Mouse (Mus musculus) kidney, embryonic 16.5 days (tissue): Measurements from ENCODE around the gene Pdia4. TPM values are rescaled to one million over a fixed set of nuclear protein-coding genes. Genes with fewer than 3 reads are reported as not detected.

Source experiments
- ATAC-seq: fragments of 200-750 bp; cut with Nextera tagmentation; 2 replicates; pipeline ENCODE4 v1.8.0; 2017; ENCODE audit warnings: moderate TSS enrichment; ENCODE audit not compliant: low FRiP score, low TSS enrichment
- H3K27ac ChIP-seq: fragments of 300-500 bp; sonication (generic); 2 replicates; pipeline ENCODE4 v1.5.1; 2014; ENCODE audit warnings: low read length
- H3K27me3 ChIP-seq: fragments of 300-500 bp; sonication (generic); 2 replicates; pipeline ENCODE4 v1.6.1; 2014; ENCODE audit warnings: low read length, control low read depth, mixed read lengths; ENCODE audit not compliant: insufficient read depth
- H3K36me3 ChIP-seq: fragments of 300-500 bp; sonication (generic); 2 replicates; pipeline ENCODE4 v1.6.1; 2014; ENCODE audit warnings: low read length, control low read depth, mixed read lengths; ENCODE audit not compliant: insufficient read depth
- H3K4me1 ChIP-seq: fragments of 300-500 bp; sonication (generic); 2 replicates; pipeline ENCODE4 v1.6.1; 2014; ENCODE audit warnings: low read length, control low read depth, mixed read lengths; ENCODE audit not compliant: insufficient read depth
- H3K4me2 ChIP-seq: fragments of 300-500 bp; sonication (generic); replicated peaks from 2 replicates; pipeline ENCODE4 v1.6.1; 2014; ENCODE audit warnings: low read depth, low read length
- H3K4me3 ChIP-seq: fragments of 300-500 bp; sonication (generic); 2 replicates; pipeline ENCODE4 v1.5.1; 2014; ENCODE audit warnings: mild to moderate bottlenecking, low read length
- H3K9ac ChIP-seq: fragments of 300-500 bp; sonication (generic); replicated peaks from 2 replicates; pipeline ENCODE4 v1.6.1; 2014; ENCODE audit warnings: low read length
- H3K9me3 ChIP-seq: fragments of 300-500 bp; sonication (generic); 2 replicates; pipeline ENCODE4 v1.6.1; 2016; ENCODE audit warnings: low read length, control low read depth
- WGBS: fragments of 180-500 bp; shearing (Covaris S2); extraction: QIAGEN DNeasy Blood & Tissue Kit; methylation state at CpG from one replicate; pipeline ENCODE4 v1.1.7; 2014; 5-methylcytosine and 5-hydroxymethylcytosine counted together
- polyA plus RNA-seq: library from polyadenylated mRNA; unstranded; fragments of >200 nt; fragmentation: Nextera tagmentation; extraction: Ambion mirVana; gene quantifications from 2 replicates; pipeline ENCODE4 v1.2.1, GENCODE M21; 2015

The Pdia4 gene
- polyA plus RNA-seq, 1 experiment from 2014 or later, result 397 TPM

GRCm38 (mm10) chr6:47816151-47816550, 2.9 kb upstream of the Pdia4 start:
- Histone ChIP-seq H3K27ac (no peak overlapping the region), H3K4me2 (no peak overlapping the region), H3K9ac (no peak overlapping the region), H3K9me3 (no peaks in the 10 kb centered on the region), H3K27me3 (no peaks in the 10 kb centered on the region), H3K4me3 (no peak overlapping the region), H3K36me3 (peaks cover 17% of the 10 kb centered on the region; the same call in 1 of the 2 replicates), H3K4me1 (peaks cover 13% of the 10 kb centered on the region)
- WGBS, result 90% methylated on average over 1 of the region's 1 CpGs
- no peak for ATAC-seq

GRCm38 (mm10) chr6:47812271-47812915, 837 bp downstream of the Pdia4 start:
- H3K9me3 ChIP-seq, result no peaks in the 10 kb centered on the region
- peak overlapping the region; percentile 95 for H3K9ac ChIP-seq
- peak overlapping the region; percentile 97 for H3K27ac ChIP-seq
- WGBS, result under 1% methylated on average over 17 of the region's 17 CpGs
- H3K4me3 ChIP-seq, result peak overlapping the region; percentile 89
- H3K4me1 ChIP-seq, result peaks cover 24% of the 10 kb centered on the region
- no peaks in the 10 kb centered on the region for H3K27me3 ChIP-seq
- ATAC-seq, result no peak
- peak overlapping the region; percentile 65 for H3K4me2 ChIP-seq
- no peaks in the 10 kb centered on the region for H3K36me3 ChIP-seq

GRCm38 (mm10) chr6:47811324-47811723, 1.9 kb downstream of the Pdia4 start:
- Histone ChIP-seq H3K27ac (no peak overlapping the region), H3K36me3 (peaks cover 6% of the 10 kb centered on the region), H3K4me1 (peaks cover 24% of the 10 kb centered on the region), H3K9me3 (no peaks in the 10 kb centered on the region), H3K27me3 (no peaks in the 10 kb centered on the region), H3K4me2 (peak overlapping the region; percentile 65), H3K9ac (peak overlapping the region; percentile 95), H3K4me3 (peak overlapping the region; percentile 89)
- no peak for ATAC-seq
- WGBS, result 52% methylated on average over 5 of the region's 5 CpGs

GRCm38 (mm10) chr6:47810181-47810580, 3.0 kb downstream of the Pdia4 start:
- Histone ChIP-seq H3K4me3 (no peak overlapping the region), H3K4me2 (peak overlapping the region; percentile 32), H3K9me3 (no peaks in the 10 kb centered on the region), H3K9ac (no peak overlapping the region), H3K36me3 (peaks cover 16% of the 10 kb centered on the region), H3K4me1 (peaks cover 24% of the 10 kb centered on the region), H3K27ac (no peak overlapping the region), H3K27me3 (no peaks in the 10 kb centered on the region)
- no peak for ATAC-seq
- 56% methylated on average over 2 of the region's 2 CpGs for WGBS

- H3K4me1 ChIP-seq, result peaks cover 20% of the 10 kb centered on the region
- H3K27ac ChIP-seq, result no peak overlapping the region
- no peaks in the 10 kb centered on the region for H3K27me3 ChIP-seq
- H3K4me2 ChIP-seq, result no peak overlapping the region
- no peaks in the 10 kb centered on the region for H3K9me3 ChIP-seq
- ATAC-seq, result no peak
- H3K36me3 ChIP-seq, result peaks cover 25% of the 10 kb centered on the region
- WGBS, result 82% methylated on average over 4 of the region's 4 CpGs
- H3K4me3 ChIP-seq, result no peak overlapping the region
- no peak overlapping the region for H3K9ac ChIP-seq
Observed at GRCm38 (mm10) chr6:47809053-47809452, 4.2 kb downstream of the Pdia4 start.

GRCm38 (mm10) chr6:47808545-47808944, 4.7 kb downstream of the Pdia4 start:
- Histone ChIP-seq H3K4me3 (no peak overlapping the region), H3K27ac (no peak overlapping the region), H3K27me3 (no peaks in the 10 kb centered on the region), H3K4me1 (peaks cover 20% of the 10 kb centered on the region), H3K9me3 (no peaks in the 10 kb centered on the region), H3K36me3 (peaks cover 30% of the 10 kb centered on the region), H3K9ac (no peak overlapping the region), H3K4me2 (no peak overlapping the region)
- WGBS, result 92% methylated on average over 5 of the region's 5 CpGs
- no peak for ATAC-seq

- Histone ChIP-seq H3K4me1 (peaks cover 20% of the 10 kb centered on the region), H3K4me2 (no peak overlapping the region), H3K4me3 (no peak overlapping the region), H3K36me3 (peaks cover 41% of the 10 kb centered on the region), H3K27ac (no peak overlapping the region), H3K27me3 (no peaks in the 10 kb centered on the region), H3K9ac (no peak overlapping the region), H3K9me3 (no peaks in the 10 kb centered on the region)
- no peak for ATAC-seq
- 93% methylated on average over 2 of the region's 2 CpGs for WGBS
Observed at GRCm38 (mm10) chr6:47807419-47807818, 5.8 kb downstream of the Pdia4 start.

- Histone ChIP-seq H3K4me1 (peaks cover 7% of the 10 kb centered on the region), H3K27me3 (no peaks in the 10 kb centered on the region), H3K4me3 (no peak overlapping the region), H3K4me2 (no peak overlapping the region), H3K9ac (no peak overlapping the region), H3K27ac (no peak overlapping the region), H3K9me3 (no peaks in the 10 kb centered on the region), H3K36me3 (peaks cover 57% of the 10 kb centered on the region)
- WGBS, result 75% methylated on average over 2 of the region's 2 CpGs
- no peak for ATAC-seq
Observed at GRCm38 (mm10) chr6:47805520-47805919, 7.7 kb downstream of the Pdia4 start.

- peaks cover 88% of the 10 kb centered on the region for H3K36me3 ChIP-seq
- no peak overlapping the region for H3K4me3 ChIP-seq
- peak; percentile 47; the same call in 1 of the 2 replicates for ATAC-seq
- no peaks in the 10 kb centered on the region for H3K4me1 ChIP-seq
- H3K4me2 ChIP-seq, result no peak overlapping the region
- no peak overlapping the region for H3K27ac ChIP-seq
- H3K9me3 ChIP-seq, result no peaks in the 10 kb centered on the region
- 49% methylated on average over 6 of the region's 6 CpGs for WGBS
- H3K27me3 ChIP-seq, result no peaks in the 10 kb centered on the region
- H3K9ac ChIP-seq, result no peak overlapping the region
Observed at GRCm38 (mm10) chr6:47799079-47799478, 14.2 kb downstream of the Pdia4 start.

GRCm38 (mm10) chr6:47794106-47794830, 19.0 kb downstream of the Pdia4 start:
- H3K4me3 ChIP-seq, result no peak overlapping the region
- no peak overlapping the region for H3K27ac ChIP-seq
- no peak overlapping the region for H3K9ac ChIP-seq

More at GRCm38 (mm10) chr6:47794106-47794830, 19.0 kb downstream of the Pdia4 start:
- no peaks in the 10 kb centered on the region for H3K27me3 ChIP-seq
- peaks cover under 1% of the 10 kb centered on the region; the same call in 1 of the 2 replicates for H3K4me1 ChIP-seq
- H3K9me3 ChIP-seq, result no peaks in the 10 kb centered on the region
- H3K4me2 ChIP-seq, result no peak overlapping the region
- ATAC-seq, result no peak
- peaks cover 44% of the 10 kb centered on the region for H3K36me3 ChIP-seq
- 70% methylated on average over 10 of the region's 10 CpGs for WGBS
